Mouse (Mus musculus): Measurements from ENCODE around the gene Olfr692. TPM values are rescaled to one million over a fixed set of nuclear protein-coding genes. Genes with fewer than 3 reads are reported as not detected.

The Olfr692 gene
- total RNA-seq, 2 experiments from 2014 or later, result not detected

- no peak for DNase-seq (ENCODE audit: low spot score in 2 of 2)
These were observed 36.2 kb downstream of the Olfr692 start, which contains the start of gene Cnga4 for GRCm38 (mm10) chr7:105404268-105404667. Cnga4 (plus strand) TSS chr7:105404568.

DNA sequence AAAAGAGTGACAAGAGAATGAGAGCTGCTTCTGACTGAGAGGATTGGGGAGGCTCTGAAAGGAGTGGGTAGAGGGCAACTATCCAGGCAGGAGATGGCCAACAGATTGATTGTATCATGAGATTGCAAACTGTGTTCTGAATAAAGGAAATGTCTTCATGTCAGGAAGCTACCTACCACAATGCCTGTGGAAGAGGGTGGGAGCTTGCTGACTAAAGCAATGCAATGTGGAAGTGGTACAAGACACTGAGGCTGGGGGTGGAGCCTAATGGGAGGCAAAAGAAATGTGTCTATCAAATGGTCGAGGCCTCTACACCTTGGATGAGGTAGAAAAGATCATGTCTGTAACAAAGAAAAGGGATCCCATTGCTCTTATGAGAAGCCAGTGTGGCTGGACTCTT is 38.3 kb downstream of the Olfr692 start:
- DNase-seq (ENCODE audit: low spot score in 2 of 2), result no peak

- DNase-seq (ENCODE audit: low spot score in 2 of 2), result peak in 1 of 2 experiments; percentile 42
These were observed 44.0 kb downstream of the Olfr692 start for GRCm38 (mm10) chr7:105411874-105412632.

DNA sequence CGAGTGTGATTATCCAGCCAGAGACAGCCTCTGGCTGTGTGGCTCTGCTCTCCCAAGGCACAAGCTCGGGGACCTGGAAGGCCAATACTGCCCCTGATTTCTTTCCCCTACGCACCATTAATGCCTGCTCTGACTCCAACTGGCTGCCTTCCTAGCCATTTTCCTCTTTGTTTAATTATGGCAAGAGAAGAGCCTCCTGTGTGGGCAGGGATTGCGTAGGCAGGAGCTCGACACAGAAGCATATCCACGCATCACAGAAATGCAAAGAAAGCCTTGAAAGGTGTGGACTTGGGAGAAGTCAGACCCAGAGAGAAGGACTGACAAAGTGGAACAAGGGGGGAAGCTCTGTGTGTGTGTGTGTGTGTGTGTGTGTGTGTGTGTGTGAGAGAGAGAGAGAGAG is 46.4 kb downstream of the Olfr692 start:
- DNase-seq (ENCODE audit: low spot score in 2 of 2), result no peak

DNA sequence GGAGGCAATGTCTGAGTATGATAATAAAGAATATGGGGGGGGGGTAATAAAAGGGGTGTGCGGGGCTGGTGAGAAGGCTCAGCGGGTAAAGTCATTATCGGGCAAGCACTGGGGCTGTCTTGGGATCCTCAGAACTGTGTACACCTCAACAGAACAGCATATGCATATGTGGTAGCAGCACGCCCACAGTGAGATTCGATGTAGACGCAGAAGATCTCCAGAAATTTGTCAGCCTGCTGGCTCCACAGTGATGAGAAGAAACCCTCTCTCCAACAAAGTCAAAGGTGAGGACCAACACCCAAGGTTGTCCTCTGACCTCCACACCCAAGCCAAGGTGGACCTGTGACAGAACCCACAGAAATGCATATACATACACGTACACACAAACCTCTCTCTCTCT is 48.5 kb downstream of the Olfr692 start:
- no peak for DNase-seq (ENCODE audit: low spot score in 2 of 2)

DNA sequence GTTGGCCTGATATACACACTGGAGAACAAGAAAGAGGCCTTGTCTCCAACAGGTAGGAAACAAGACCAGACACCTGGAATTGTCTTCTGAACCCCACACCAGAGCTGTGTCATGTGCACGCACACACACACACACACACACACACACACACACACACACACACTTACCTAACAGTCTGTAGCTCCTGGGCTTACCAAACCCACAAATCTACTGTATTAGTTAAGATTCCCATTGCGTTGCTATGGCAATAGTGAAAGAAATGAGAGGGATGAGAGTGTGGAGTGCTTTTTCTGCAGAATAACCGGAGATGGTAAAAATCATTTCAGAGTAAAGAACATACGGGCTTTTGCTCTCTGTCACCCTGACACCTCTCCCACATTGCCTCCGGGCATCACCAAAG is 50.1 kb downstream of the Olfr692 start:
- no peak for DNase-seq (ENCODE audit: low spot score in 2 of 2)

Other genes with a start within 250 kb of the Olfr692 start
- not detected for gene Olfr683, start 221.2 kb upstream of the Olfr692 start, total RNA-seq (2021)
- gene Olfr684, start 204.6 kb upstream of the Olfr692 start, total RNA-seq (2021), result not detected
- gene Olfr685, start 182.2 kb upstream of the Olfr692 start, total RNA-seq (2021), result not detected
- not detected for gene Olfr686, start 160.7 kb upstream of the Olfr692 start, total RNA-seq (2021)
- gene Olfr688, start 80.1 kb upstream of the Olfr692 start, total RNA-seq (2021), result not detected
- gene Olfr689, start 57.1 kb upstream of the Olfr692 start, total RNA-seq (2021), result not detected
- gene Olfr690, start 34.1 kb upstream of the Olfr692 start, total RNA-seq (2021), result not detected
- gene Olfr691, start 26.0 kb upstream of the Olfr692 start, total RNA-seq (2021), result not detected
- gene Gm5901, start 6.8 kb downstream of the Olfr692 start, total RNA-seq (2021), result not detected
- gene Fam160a2, start 31.8 kb downstream of the Olfr692 start, total RNA-seq (2021), result 10 to 100 TPM; 35.0 to 41.9 TPM
- gene Cnga4, start 36.3 kb downstream of the Olfr692 start, total RNA-seq (2021), result not detected
- gene Cckbr, start 57.5 kb downstream of the Olfr692 start, total RNA-seq (2021), result under 1 TPM; 0.22 to 0.23 TPM
- gene Cavin3, start 114.1 kb downstream of the Olfr692 start, total RNA-seq (2021), result 10 to 100 TPM; 53.5 to 56.8 TPM
- gene Smpd1, start 186.1 kb downstream of the Olfr692 start, total RNA-seq (2021), result 10 to 100 TPM; 39.4 to 40.3 TPM
- gene Apbb1, start 213.4 kb downstream of the Olfr692 start, total RNA-seq (2021), result 10 to 100 TPM; 36.8 to 42.3 TPM
- 100 to 1,000 TPM in 1 of 2 experiments, 10 to 100 TPM in 1; 10.6 to 269 TPM for gene Hpx, start 231.9 kb downstream of the Olfr692 start, total RNA-seq (2021)

Measured in adrenal gland, postnatal 4 days (tissue).